Mouse (Mus musculus) monocyte, adult 2 months (primary cell): ENCODE results near the gene Col20a1.

ENCODE experiments used
- DNase-seq, 2 experiments: peaks; one replicate each; pipeline ENCODE4 v3.0.0; 2022; ENCODE audit warnings: low spot score in 2 of 2, low read depth in 1 of 2

The Col20a1 gene

DNA sequence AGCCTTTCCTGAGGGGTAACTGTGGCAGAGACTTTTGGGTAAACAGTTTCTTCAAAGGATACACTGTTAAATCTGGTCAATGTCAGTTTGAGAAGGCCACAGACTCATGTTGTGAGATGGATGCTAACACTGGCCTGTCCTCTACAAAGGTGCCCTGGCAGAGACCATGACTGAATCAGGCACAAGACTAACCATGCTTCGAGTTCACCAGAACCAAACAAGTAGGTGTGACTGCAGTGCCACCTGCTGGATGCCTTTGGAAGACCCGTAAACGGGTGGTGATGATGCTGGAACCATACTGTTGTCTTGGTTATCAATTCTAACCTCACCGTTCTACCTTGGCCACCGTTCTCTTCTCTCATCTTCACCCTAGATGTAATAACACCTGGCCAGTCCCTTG lies 73.8 kb downstream of the Col20a1 start:
- peak in 1 of 2 experiments; percentile 10 for DNase-seq

DNA sequence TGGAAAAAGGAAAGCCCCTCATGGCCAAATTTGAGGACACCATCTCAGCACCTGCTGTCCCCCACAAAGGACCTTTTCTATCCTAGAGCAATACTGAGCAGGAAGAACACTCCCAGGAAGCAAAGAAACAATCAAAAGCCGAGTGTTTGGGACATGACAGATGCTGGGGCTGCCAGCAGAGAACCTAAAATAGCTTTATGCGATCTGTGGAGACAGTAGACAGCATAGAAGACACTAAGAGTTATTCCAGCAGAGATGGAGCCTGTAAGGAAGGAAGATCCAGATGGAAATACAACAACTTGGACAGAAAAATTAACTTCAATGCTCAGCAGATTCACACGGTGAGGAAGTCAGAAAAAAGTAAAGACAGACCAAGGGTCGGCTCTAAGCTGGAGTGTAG lies 79.5 kb downstream of the Col20a1 start:
- DNase-seq, result no peak
